Mouse (Mus musculus) midbrain, embryonic 13.5 days (tissue): ENCODE measurements around the gene Ssx2ip. TPM values are rescaled to one million over a fixed set of nuclear protein-coding genes. Genes with fewer than 3 reads are reported as not detected.

ENCODE experiments used
- ATAC-seq: fragments of 200-750 bp; cut with Nextera tagmentation; 2 replicates; pipeline ENCODE4 v1.8.0; 2017; ENCODE audit warnings: mild to moderate bottlenecking, moderate TSS enrichment, moderate library complexity
- H3K27ac ChIP-seq: fragments of 300-500 bp; sonication (generic); 2 replicates; pipeline ENCODE4 v1.5.1; 2015; ENCODE audit warnings: inconsistent platforms, mild to moderate bottlenecking, moderate library complexity
- H3K27me3 ChIP-seq: fragments of 300-500 bp; sonication (generic); 2 replicates; pipeline ENCODE4 v1.6.1; 2015; ENCODE audit warnings: mild to moderate bottlenecking, inconsistent platforms
- H3K36me3 ChIP-seq: fragments of 300-500 bp; sonication (generic); 2 replicates; pipeline ENCODE4 v1.6.1; 2015; ENCODE audit warnings: mild to moderate bottlenecking, inconsistent platforms
- H3K4me1 ChIP-seq: fragments of 300-500 bp; sonication (generic); replicated peaks from 2 replicates; pipeline ENCODE4 v1.6.1; 2015; ENCODE audit warnings: inconsistent platforms
- H3K4me2 ChIP-seq: fragments of 300-500 bp; sonication (generic); replicated peaks from 2 replicates; pipeline ENCODE4 v1.6.1; 2015; ENCODE audit warnings: moderate library complexity, mild to moderate bottlenecking, inconsistent platforms
- H3K4me3 ChIP-seq: fragments of 300-500 bp; sonication (generic); replicated peaks from 2 replicates; pipeline ENCODE4 v1.5.1; 2015; ENCODE audit warnings: mild to moderate bottlenecking, inconsistent platforms
- H3K9ac ChIP-seq: fragments of 300-500 bp; sonication (generic); replicated peaks from 2 replicates; pipeline ENCODE4 v1.6.1; 2015; ENCODE audit warnings: mild to moderate bottlenecking, inconsistent platforms
- H3K9me3 ChIP-seq: fragments of 300-500 bp; sonication (generic); 2 replicates; pipeline ENCODE4 v1.6.1; 2016; ENCODE audit warnings: mild to moderate bottlenecking, inconsistent platforms
- WGBS: fragments of 180-500 bp; shearing (Covaris S2); methylation state at CpG from one replicate; pipeline ENCODE4 v1.1.7; 2015; 5-methylcytosine and 5-hydroxymethylcytosine counted together
- polyA plus RNA-seq: library from polyadenylated mRNA; unstranded; fragments of >200 nt; fragmentation: Nextera tagmentation; extraction: Ambion mirVana; gene quantifications from 2 replicates; pipeline ENCODE4 v1.2.1, GENCODE M21; 2015

The Ssx2ip gene
- 15.5 and 16.4 TPM in 2 replicates for polyA plus RNA-seq

- Histone ChIP-seq H3K27me3 (no peaks in the 10 kb centered on the region), H3K4me3 (peak within 1 kb of the TSS; percentile 91), H3K4me2 (peak within 1 kb of the TSS; percentile 85), H3K27ac (peak within 1 kb of the TSS; percentile 85), H3K36me3 (no peaks in the 10 kb centered on the region), H3K4me1 (peaks cover 33% of the 10 kb centered on the region), H3K9me3 (peaks cover 4% of the 10 kb centered on the region; the same call in 1 of the 2 replicates), H3K9ac (peak within 1 kb of the TSS; percentile 95)
- peak; percentile 99 for ATAC-seq
- under 1% methylated on average over 98 of the region's 100 CpGs for WGBS
Measured at GRCm38 (mm10) chr3:146404311-146405201, at the start of gene Ssx2ip. Ssx2ip (plus strand) TSS chr3:146404642.

GRCm38 (mm10) chr3:146355146-146355545 is 49.3 kb upstream of the Ssx2ip start:
- no peak overlapping the region for H3K4me2 ChIP-seq
- no peaks in the 10 kb centered on the region for H3K9me3 ChIP-seq
- no peak overlapping the region for H3K4me3 ChIP-seq
- no peaks in the 10 kb centered on the region for H3K27me3 ChIP-seq
- ATAC-seq: no peak
- H3K27ac ChIP-seq: no peak overlapping the region
- no peaks in the 10 kb centered on the region for H3K4me1 ChIP-seq
- 77% methylated on average over 3 of the region's 3 CpGs for WGBS
- no peak overlapping the region for H3K9ac ChIP-seq
- H3K36me3 ChIP-seq: no peaks in the 10 kb centered on the region

- H3K27ac ChIP-seq: no peak overlapping the region
- H3K4me2 ChIP-seq: no peak overlapping the region
- no peak overlapping the region for H3K9ac ChIP-seq
- H3K27me3 ChIP-seq: no peaks in the 10 kb centered on the region
- ATAC-seq: no peak
- H3K9me3 ChIP-seq: no peaks in the 10 kb centered on the region
- no peaks in the 10 kb centered on the region for H3K4me1 ChIP-seq
- WGBS: 92% methylated on average over 9 of the region's 9 CpGs
- H3K36me3 ChIP-seq: no peaks in the 10 kb centered on the region
- no peak overlapping the region for H3K4me3 ChIP-seq
Measured at GRCm38 (mm10) chr3:146365471-146365870, 39.0 kb upstream of the Ssx2ip start.

GRCm38 (mm10) chr3:146367058-146367457 is 37.4 kb upstream of the Ssx2ip start:
- no peak overlapping the region for H3K4me2 ChIP-seq
- no peaks in the 10 kb centered on the region for H3K9me3 ChIP-seq
- no peaks in the 10 kb centered on the region for H3K36me3 ChIP-seq
- H3K27me3 ChIP-seq: no peaks in the 10 kb centered on the region; the same call in 1 of the 2 replicates
- no peaks in the 10 kb centered on the region for H3K4me1 ChIP-seq
- WGBS: 97% methylated on average over 2 of the region's 2 CpGs
- no peak overlapping the region for H3K4me3 ChIP-seq
- no peak overlapping the region for H3K9ac ChIP-seq
- no peak overlapping the region for H3K27ac ChIP-seq
- ATAC-seq: no peak

GRCm38 (mm10) chr3:146370553-146371095 is 33.8 kb upstream of the Ssx2ip start:
- no peak overlapping the region for H3K27ac ChIP-seq
- H3K4me3 ChIP-seq: no peak overlapping the region
- H3K4me2 ChIP-seq: no peak overlapping the region
- no peaks in the 10 kb centered on the region; the same call in none of the 2 replicates for H3K27me3 ChIP-seq
- H3K9me3 ChIP-seq: no peaks in the 10 kb centered on the region
- H3K9ac ChIP-seq: no peak overlapping the region
- no peak for ATAC-seq
- no peaks in the 10 kb centered on the region for H3K36me3 ChIP-seq
- WGBS: 90% methylated on average over 7 of the region's 7 CpGs
- H3K4me1 ChIP-seq: peaks cover 11% of the 10 kb centered on the region

GRCm38 (mm10) chr3:146371201-146371600 is 33.2 kb upstream of the Ssx2ip start:
- no peak for ATAC-seq
- Histone ChIP-seq H3K36me3 (no peaks in the 10 kb centered on the region), H3K27me3 (no peaks in the 10 kb centered on the region; the same call in none of the 2 replicates), H3K9me3 (no peaks in the 10 kb centered on the region), H3K4me1 (peaks cover 11% of the 10 kb centered on the region), H3K27ac (no peak overlapping the region), H3K4me3 (no peak overlapping the region), H3K4me2 (no peak overlapping the region), H3K9ac (no peak overlapping the region)
- WGBS: 87% methylated on average over 5 of the region's 5 CpGs

GRCm38 (mm10) chr3:146374596-146375175 is 29.8 kb upstream of the Ssx2ip start:
- H3K9me3 ChIP-seq: no peaks in the 10 kb centered on the region
- no peak overlapping the region for H3K4me2 ChIP-seq
- peaks cover 21% of the 10 kb centered on the region for H3K27me3 ChIP-seq
- H3K4me1 ChIP-seq: peaks cover 14% of the 10 kb centered on the region
- WGBS: 71% methylated on average over 3 of the region's 3 CpGs
- H3K27ac ChIP-seq: no peak overlapping the region
- H3K9ac ChIP-seq: no peak overlapping the region
- H3K36me3 ChIP-seq: no peaks in the 10 kb centered on the region
- no peak overlapping the region for H3K4me3 ChIP-seq
- no peak for ATAC-seq

GRCm38 (mm10) chr3:146375224-146375657 is 29.2 kb upstream of the Ssx2ip start:
- Histone ChIP-seq H3K4me2 (no peak overlapping the region), H3K9ac (no peak overlapping the region), H3K4me3 (no peak overlapping the region), H3K27me3 (peaks cover 21% of the 10 kb centered on the region), H3K4me1 (peaks cover 20% of the 10 kb centered on the region), H3K9me3 (no peaks in the 10 kb centered on the region), H3K27ac (no peak overlapping the region), H3K36me3 (no peaks in the 10 kb centered on the region)
- WGBS: 20% methylated on average over 4 of the region's 4 CpGs
- ATAC-seq: no peak

- no peaks in the 10 kb centered on the region for H3K36me3 ChIP-seq
- H3K9me3 ChIP-seq: no peaks in the 10 kb centered on the region
- H3K9ac ChIP-seq: no peak overlapping the region
- no peak overlapping the region for H3K27ac ChIP-seq
- no peak overlapping the region for H3K4me2 ChIP-seq
- no peak for ATAC-seq
- peaks cover 21% of the 10 kb centered on the region; the same call in 1 of the 2 replicates for H3K27me3 ChIP-seq
- 84% methylated on average over 15 of the region's 15 CpGs for WGBS
- peaks cover 20% of the 10 kb centered on the region for H3K4me1 ChIP-seq
- H3K4me3 ChIP-seq: no peak overlapping the region
Measured at GRCm38 (mm10) chr3:146376337-146377130, 27.9 kb upstream of the Ssx2ip start.

GRCm38 (mm10) chr3:146377216-146377615 is 27.2 kb upstream of the Ssx2ip start:
- no peak overlapping the region for H3K4me2 ChIP-seq
- H3K36me3 ChIP-seq: no peaks in the 10 kb centered on the region
- ATAC-seq: no peak
- H3K27ac ChIP-seq: no peak overlapping the region
- 88% methylated on average over 5 of the region's 5 CpGs for WGBS
- H3K4me3 ChIP-seq: no peak overlapping the region
- peaks cover 21% of the 10 kb centered on the region; the same call in 1 of the 2 replicates for H3K27me3 ChIP-seq
- H3K9me3 ChIP-seq: no peaks in the 10 kb centered on the region
- H3K4me1 ChIP-seq: peaks cover 20% of the 10 kb centered on the region
- no peak overlapping the region for H3K9ac ChIP-seq

GRCm38 (mm10) chr3:146378753-146379152 is 25.7 kb upstream of the Ssx2ip start:
- Histone ChIP-seq H3K4me3 (no peak overlapping the region), H3K36me3 (no peaks in the 10 kb centered on the region), H3K4me1 (peaks cover 20% of the 10 kb centered on the region), H3K9me3 (peaks cover 7% of the 10 kb centered on the region; the same call in 1 of the 2 replicates), H3K4me2 (no peak overlapping the region), H3K27me3 (peaks cover 21% of the 10 kb centered on the region; the same call in 1 of the 2 replicates), H3K27ac (no peak overlapping the region), H3K9ac (no peak overlapping the region)
- no peak for ATAC-seq
- 83% methylated on average over 8 of the region's 8 CpGs for WGBS
